Mouse (Mus musculus) CH12.LX (cell line): ENCODE results near the gene Gm20388. TPM values are rescaled to one million over a fixed set of nuclear protein-coding genes. Genes with fewer than 3 reads are reported as not detected.

Source experiments
- DNase-seq: peaks from one replicate; pipeline ENCODE4 v3.0.0-alpha.2; 2013; ENCODE audit errors: extremely low read depth
- H3K27ac ChIP-seq: 2 replicates; pipeline ENCODE4 v1.5.1; 2012; ENCODE audit warnings: low read depth, mild to moderate bottlenecking, control low read depth, moderate library complexity; ENCODE audit not compliant: insufficient read depth
- H3K27me3 ChIP-seq: replicated peaks from 2 replicates; pipeline ENCODE3; 2012; ENCODE audit warnings: inconsistent platforms
- H3K36me3 ChIP-seq, 2 experiments: replicated peaks in 1 of 2; 2 replicates each; pipeline versions ENCODE3 to v1.6.1; 2012; ENCODE audit warnings: inconsistent platforms in 1 of 2, low read length in 1 of 2, mild to moderate bottlenecking in 1 of 2, mixed read lengths in 1 of 2, moderate library complexity in 1 of 2; ENCODE audit not compliant: control insufficient read depth in 1 of 2, insufficient read depth in 1 of 2
- H3K4me1 ChIP-seq, 2 experiments: 2 replicates each; pipeline ENCODE4 v1.6.1; 2012; ENCODE audit warnings: inconsistent platforms in 1 of 2, moderate library complexity in 1 of 2; ENCODE audit not compliant: insufficient read depth in 2 of 2, control insufficient read depth in 1 of 2
- H3K4me2 ChIP-seq: 2 replicates; pipeline ENCODE4 v1.6.1; 2012; ENCODE audit warnings: low read depth, mild to moderate bottlenecking, control low read depth; ENCODE audit not compliant: poor library complexity, insufficient read depth, severe bottlenecking
- H3K4me3 ChIP-seq, 3 experiments: fragments of 150-350 bp in 1 of 3; sonication (generic) in 1 of 3; replicated peaks in 1 of 3; 2 replicates each; pipeline versions ENCODE3 to v1.5.1; 2011 to 2012; ENCODE audit warnings: low read depth in 2 of 3, low read length in 2 of 3, mild to moderate bottlenecking in 2 of 3, moderate library complexity in 2 of 3, control low read depth in 1 of 3, improper control_type of control experiment in 1 of 3, inconsistent platforms in 1 of 3, mixed read lengths in 1 of 3; ENCODE audit not compliant: poor library complexity in 1 of 3
- H3K79me2 ChIP-seq: replicated peaks from 2 replicates; pipeline ENCODE4 v1.6.1; 2012; ENCODE audit warnings: mild to moderate bottlenecking, moderate library complexity; ENCODE audit not compliant: control insufficient read depth, poor library complexity, insufficient read depth, severe bottlenecking; ENCODE audit errors: extremely low read depth
- H3K9ac ChIP-seq: 2 replicates; pipeline ENCODE4 v1.6.1; 2012; ENCODE audit warnings: low read depth, mild to moderate bottlenecking, control low read depth, moderate library complexity; ENCODE audit not compliant: insufficient read depth
- H3K9me3 ChIP-seq: replicated peaks from 2 replicates; pipeline ENCODE3; 2012; ENCODE audit warnings: low read length, inconsistent platforms, mixed read lengths
- BHLHE40 ChIP-seq: IDR thresholded peaks from 2 replicates; pipeline ENCODE4 v1.6.1; 2011; ENCODE audit warnings: mild to moderate bottlenecking, low read depth, low read length, improper control_type of control experiment
- CHD1 ChIP-seq: IDR thresholded peaks from 2 replicates; pipeline ENCODE4 v1.6.1; 2012; ENCODE audit warnings: low read depth, low read length, improper control_type of control experiment, inconsistent platforms
- CHD2 ChIP-seq: IDR thresholded peaks from 2 replicates; pipeline ENCODE4 v1.6.1; 2011; ENCODE audit warnings: low read length, improper control_type of control experiment
- ELF1 ChIP-seq: IDR thresholded peaks from 2 replicates; pipeline ENCODE4 v1.6.1; 2014; ENCODE audit warnings: low read depth, mild to moderate bottlenecking, inconsistent platforms, low read length, improper control_type of control experiment
- EP300 ChIP-seq: IDR thresholded peaks from 2 replicates; pipeline ENCODE4 v1.6.1; 2011; ENCODE audit warnings: low read length, improper control_type of control experiment
- ETS1 ChIP-seq: conservative IDR thresholded peaks from 2 replicates; pipeline ENCODE4 v1.6.1; 2012; ENCODE audit warnings: low read depth, mild to moderate bottlenecking, inconsistent platforms, low read length, improper control_type of control experiment, moderate library complexity
- HCFC1 ChIP-seq: IDR thresholded peaks from 2 replicates; pipeline ENCODE4 v1.6.1; 2012; ENCODE audit warnings: low read depth, mild to moderate bottlenecking, inconsistent platforms, low read length, improper control_type of control experiment
- IRF4 ChIP-seq: IDR thresholded peaks from 2 replicates; pipeline ENCODE4 v1.6.1; 2014; ENCODE audit warnings: low read depth, mild to moderate bottlenecking, inconsistent platforms, low read length, improper control_type of control experiment
- JUN ChIP-seq: IDR thresholded peaks from 2 replicates; pipeline ENCODE4 v1.6.1; 2011; ENCODE audit warnings: low read depth, mild to moderate bottlenecking, low read length, improper control_type of control experiment, moderate library complexity; ENCODE audit not compliant: insufficient read depth
- MEF2A ChIP-seq: IDR thresholded peaks from 2 replicates; pipeline ENCODE4 v1.6.1; 2014; ENCODE audit warnings: low read depth, mild to moderate bottlenecking, inconsistent platforms, low read length, improper control_type of control experiment, borderline replicate concordance
- MXI1 ChIP-seq: IDR thresholded peaks from 2 replicates; pipeline ENCODE4 v1.6.1; 2011; ENCODE audit warnings: mild to moderate bottlenecking, low read depth, low read length, improper control_type of control experiment
- MYC ChIP-seq: IDR thresholded peaks from 2 replicates; pipeline ENCODE4 v1.6.1; 2011; ENCODE audit warnings: low read depth, mild to moderate bottlenecking, improper control_type of control experiment, low read length
- NELFE ChIP-seq: IDR thresholded peaks from 2 replicates; pipeline ENCODE4 v1.6.1; 2011; ENCODE audit warnings: low read depth, low read length, improper control_type of control experiment
- POLR2A ChIP-seq: IDR thresholded peaks from 2 replicates; pipeline ENCODE4 v1.6.1; 2011; ENCODE audit warnings: low read depth, mild to moderate bottlenecking, improper control_type of control experiment, low read length
- POLR2AphosphoS2 ChIP-seq: IDR thresholded peaks from 2 replicates; pipeline ENCODE4 v1.6.1; 2011; ENCODE audit warnings: low read depth, low read length, improper control_type of control experiment
- RAD21 ChIP-seq: IDR thresholded peaks from 2 replicates; pipeline ENCODE4 v1.6.1; 2011; ENCODE audit warnings: low read depth, mild to moderate bottlenecking, low read length, improper control_type of control experiment, moderate library complexity
- TBP ChIP-seq: conservative IDR thresholded peaks from 2 replicates; pipeline ENCODE4 v1.6.1; 2011; ENCODE audit warnings: low read depth, low read length, improper control_type of control experiment
- TCF12 ChIP-seq: IDR thresholded peaks from 2 replicates; pipeline ENCODE4 v1.6.1; 2014; ENCODE audit warnings: low read depth, mild to moderate bottlenecking, inconsistent platforms, low read length, improper control_type of control experiment
- UBTF ChIP-seq: IDR thresholded peaks from 2 replicates; pipeline ENCODE4 v1.6.1; 2012; ENCODE audit warnings: low read depth, mild to moderate bottlenecking, inconsistent platforms, low read length, improper control_type of control experiment, moderate library complexity
- USF1 ChIP-seq: IDR thresholded peaks from 2 replicates; pipeline ENCODE4 v1.6.1; 2014; ENCODE audit warnings: low read depth, mild to moderate bottlenecking, inconsistent platforms, low read length, improper control_type of control experiment
- USF2 ChIP-seq: conservative IDR thresholded peaks from 2 replicates; pipeline ENCODE4 v1.6.1; 2011; ENCODE audit warnings: low read depth, low read length, improper control_type of control experiment
- ZC3H11A ChIP-seq: IDR thresholded peaks from 2 replicates; pipeline ENCODE4 v1.6.1; 2012; ENCODE audit warnings: low read depth, mild to moderate bottlenecking, inconsistent platforms, low read length, improper control_type of control experiment
- ZKSCAN1 ChIP-seq: IDR thresholded peaks from 2 replicates; pipeline ENCODE4 v1.6.1; 2012; ENCODE audit warnings: low read depth, inconsistent platforms, low read length, improper control_type of control experiment, borderline replicate concordance
- dilution Hi-C: fragments of 300-500 bp; cut with MboI; formaldehyde crosslinking; loops from 2 replicates; pipeline ENCODE4 v1.14.3; 2020; ENCODE audit warnings: low sequenced_read_pairs; ENCODE audit not compliant: extremely low pct_unique_long_range_greater_than_20kb, extremely low pct_ligation_motif_present
- in situ Hi-C: fragments of 300-500 bp; cut with MboI; formaldehyde crosslinking; loops from 3 replicates; pipeline ENCODE4 v1.14.3; 2019; ENCODE audit warnings: low sequenced_read_pairs, low pct_ligation_motif_present, low pct_unique_long_range_greater_than_20kb, mixed read lengths
- polyA plus RNA-seq: library from polyadenylated mRNA; unstranded; fragments of >175 nt; gene quantifications from 2 replicates; pipeline ENCODE4 v1.2.1, GENCODE M21; 2012; ENCODE audit warnings: low read depth; ENCODE audit not compliant: insufficient read length
- total RNA-seq, 2 experiments: library from RNA; depleted of rRNA; stranded (reverse); fragments of 300-350 nt in 1 of 2; fragments of >200 nt in 1 of 2; gene quantifications; 2 replicates each; pipeline ENCODE4 v1.2.3; 2012 to 2014

The Gm20388 gene
- total and polyA plus RNA-seq, 3 experiments, result 14.8 to 26.3 (median 22.2) TPM

- dilution Hi-C loops (no loop called here), in situ Hi-C loops (no loop called here)
- no peak overlapping the region for H3K9ac ChIP-seq
- H3K9me3 ChIP-seq, result no peaks in the 10 kb centered on the region
- TF ChIP-seq BHLHE40 (no peak), USF1 (no peak), POLR2AphosphoS2 (no peak), POLR2A (no peak), TBP (no peak), UBTF (no peak), ETS1 (peak; percentile 24; the same call in 1 of the 2 replicates), MEF2A (peak; percentile 81), CHD2 (0 out of 2 replicates have a peak, but pooled peaks have one; percentile 18), HCFC1 (no peak), EP300 (peak; percentile 51; the same call in 1 of the 2 replicates), IRF4 (no peak), ELF1 (no peak), NELFE (no peak), ZC3H11A (no peak), MYC (no peak), TCF12 (no peak), USF2 (no peak), RAD21 (no peak)
- no peaks in the 10 kb centered on the region for H3K27me3 ChIP-seq
- DNase-seq, result peak; percentile 41
- no peak overlapping the region for H3K4me3 ChIP-seq
- no peak overlapping the region for H3K4me2 ChIP-seq
- H3K27ac ChIP-seq, result no peak overlapping the region
- no peaks in the 10 kb centered on the region for H3K36me3 ChIP-seq
- H3K79me2 ChIP-seq, result no peaks in the 10 kb centered on the region
- peaks cover 18 to 48% of the 10 kb centered on the region in 2 experiments for H3K4me1 ChIP-seq
Measured at GRCm38 (mm10) chr8:124170671-124171070, 4260.0 kb downstream of the Gm20388 start.

GRCm38 (mm10) chr8:124171557-124172528 is 4261.2 kb downstream of the Gm20388 start:
- H3K4me3 ChIP-seq, result no peak overlapping the region
- no peak for TF ChIP-seq JUN
- no peak for TF ChIP-seq ZKSCAN1
- TF ChIP-seq MEF2A, result no peak
- TF ChIP-seq MXI1, result no peak
- no peak for TF ChIP-seq CHD1
- no peak for TF ChIP-seq POLR2A
- H3K27me3 ChIP-seq, result no peaks in the 10 kb centered on the region
- in situ Hi-C loops, result no loop called here
- dilution Hi-C loops, result no loop called here
- no peaks in the 10 kb centered on the region for H3K36me3 ChIP-seq
- no peak overlapping the region for H3K4me2 ChIP-seq
- H3K9me3 ChIP-seq, result peaks cover 1% of the 10 kb centered on the region
- peaks cover 18 to 52% of the 10 kb centered on the region in 2 experiments for H3K4me1 ChIP-seq
- H3K27ac ChIP-seq, result no peak overlapping the region
- H3K9ac ChIP-seq, result no peak overlapping the region
- no peaks in the 10 kb centered on the region for H3K79me2 ChIP-seq
- no peak for DNase-seq
